Mouse (Mus musculus): ENCODE measurements around the gene Esp24. TPM values are rescaled to one million over a fixed set of nuclear protein-coding genes. Genes with fewer than 3 reads are reported as not detected.
"Not testable (repeated sequence)": the region's sequence is repeated elsewhere in the genome, so short reads cannot be mapped to it uniquely, and the experiment has no call there.

Esp24 gene
- polyA plus RNA-seq (2016; fragmentation: Nextera tagmentation; extraction: Ambion mirVana), result not detected in 2 replicates

DNA sequence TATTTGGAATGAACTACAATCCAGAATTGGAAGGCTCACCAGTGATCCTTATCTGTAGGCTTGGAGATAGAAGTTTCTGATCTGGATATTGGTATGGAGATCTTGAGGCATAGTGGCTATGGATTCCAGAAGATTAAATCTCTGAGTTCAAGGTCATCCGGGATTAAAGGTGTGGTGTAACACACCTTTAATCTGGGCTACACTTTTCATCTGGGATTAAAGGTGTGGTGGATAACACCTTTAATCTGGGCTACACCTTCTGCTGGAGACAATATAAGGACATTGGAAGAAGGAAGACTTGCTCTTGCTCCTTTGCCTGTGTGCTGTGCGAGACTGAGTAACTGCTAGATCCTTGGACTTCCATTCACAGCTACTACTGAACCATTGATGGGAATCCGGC lies at the start of gene Esp24:
Gene Esp24 (plus strand): TSS at position 301 of the 400 bp plus-strand sequence.
- not testable (repeated sequence) for H3K9me3 ChIP-seq; H3K36me3 ChIP-seq; H3K9ac ChIP-seq (replicated peaks); H3K4me3 ChIP-seq; H3K27me3 ChIP-seq; H3K4me2 ChIP-seq (replicated peaks); H3K27ac ChIP-seq (replicated peaks); H3K4me1 ChIP-seq; ATAC-seq (ENCODE audit: low FRiP score, low read depth)
- 92% methylated on average over 3 of the region's 3 CpGs for WGBS

DNA sequence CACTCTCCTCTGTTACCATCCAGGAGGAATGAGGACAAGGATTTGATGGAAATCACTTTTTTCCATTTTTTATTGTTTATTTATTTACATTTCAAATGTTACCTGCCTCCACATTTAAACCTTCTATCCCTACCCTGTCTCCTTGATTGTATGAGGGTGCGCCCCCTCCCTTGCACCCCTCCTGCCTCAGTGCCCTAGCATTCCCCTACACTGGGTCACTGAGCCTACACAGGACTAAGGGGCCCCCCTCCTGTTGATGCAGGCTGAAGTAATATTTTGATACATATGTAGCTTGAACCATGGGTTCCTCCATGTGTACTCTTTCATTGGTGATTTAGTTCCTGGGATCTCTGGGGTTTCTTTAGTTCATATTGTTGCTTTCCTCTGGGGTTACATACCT lies 26.6 kb upstream of the Esp24 start:
- no peak for ATAC-seq (ENCODE audit: low FRiP score, low read depth)
- 91% methylated on average over 1 of the region's 1 CpGs for WGBS
- H3K4me3 ChIP-seq, result no peak overlapping the region
- H3K27me3 ChIP-seq, result no peaks in the 10 kb centered on the region
- no peak overlapping the region for H3K9ac ChIP-seq (replicated peaks)
- no peaks in the 10 kb centered on the region for H3K4me1 ChIP-seq
- H3K36me3 ChIP-seq, result no peaks in the 10 kb centered on the region
- no peak overlapping the region for H3K27ac ChIP-seq (replicated peaks)
- H3K9me3 ChIP-seq, result no peaks in the 10 kb centered on the region
- H3K4me2 ChIP-seq (replicated peaks), result no peak overlapping the region

DNA sequence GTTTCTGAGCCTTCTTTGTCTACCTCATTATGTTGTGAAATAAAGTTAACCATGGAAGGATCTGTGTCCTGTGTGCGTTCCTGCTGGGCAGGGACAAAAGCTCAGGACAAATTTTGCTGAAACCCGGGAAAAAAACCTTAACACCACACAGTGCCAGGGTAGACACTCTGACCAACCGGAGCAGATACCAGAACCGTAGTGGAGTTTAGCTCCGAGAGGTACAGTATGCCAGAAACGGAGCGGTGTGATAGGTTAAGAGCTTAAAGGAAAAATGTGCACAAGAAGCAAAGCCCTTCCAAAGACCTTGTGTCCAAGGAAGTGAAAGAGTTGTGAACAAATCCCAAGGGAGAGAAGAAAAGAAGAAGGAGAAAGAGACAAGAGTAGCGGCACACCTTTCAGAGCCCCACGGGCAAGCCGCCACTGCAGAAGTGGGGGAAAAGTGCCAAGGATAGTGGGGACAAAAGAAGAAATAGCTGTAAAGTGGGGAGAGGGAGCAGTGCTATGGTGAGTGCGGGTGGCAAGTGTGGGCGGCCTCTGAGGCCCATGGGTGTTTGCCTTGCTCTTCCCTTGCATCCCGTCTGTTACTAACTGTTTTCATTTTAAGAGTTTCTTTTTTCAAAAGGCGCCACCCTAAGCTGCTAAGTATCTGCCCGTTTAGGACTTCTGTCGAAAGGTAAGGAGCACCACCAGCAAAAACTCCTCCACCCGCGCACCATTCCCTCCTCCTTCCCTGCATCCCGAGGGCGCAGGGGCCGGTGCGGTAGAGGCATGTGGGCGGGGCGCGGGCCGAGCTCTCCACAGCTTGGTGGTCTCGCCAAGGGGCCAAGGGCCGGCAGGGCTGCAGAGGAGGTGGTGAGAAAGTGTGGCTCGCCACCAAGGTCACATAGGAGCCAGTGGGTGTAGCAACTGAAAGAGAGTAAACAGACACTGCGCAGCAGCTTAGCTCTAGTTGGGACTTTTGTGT lies 25.5 kb upstream of the Esp24 start:
- Histone ChIP-seq H3K36me3 (no peaks in the 10 kb centered on the region), H3K4me1 (no peaks in the 10 kb centered on the region), H3K27ac (replicated peaks) (no peak overlapping the region), H3K9ac (replicated peaks) (no peak overlapping the region), H3K4me3 (peak overlapping the region; percentile 35), H3K27me3 (no peaks in the 10 kb centered on the region), H3K9me3 (no peaks in the 10 kb centered on the region), H3K4me2 (replicated peaks) (peak overlapping the region; percentile 50)
- peak; percentile 75 for ATAC-seq (ENCODE audit: low FRiP score, low read depth)
- WGBS, result 42% methylated on average over 30 of the region's 30 CpGs

DNA sequence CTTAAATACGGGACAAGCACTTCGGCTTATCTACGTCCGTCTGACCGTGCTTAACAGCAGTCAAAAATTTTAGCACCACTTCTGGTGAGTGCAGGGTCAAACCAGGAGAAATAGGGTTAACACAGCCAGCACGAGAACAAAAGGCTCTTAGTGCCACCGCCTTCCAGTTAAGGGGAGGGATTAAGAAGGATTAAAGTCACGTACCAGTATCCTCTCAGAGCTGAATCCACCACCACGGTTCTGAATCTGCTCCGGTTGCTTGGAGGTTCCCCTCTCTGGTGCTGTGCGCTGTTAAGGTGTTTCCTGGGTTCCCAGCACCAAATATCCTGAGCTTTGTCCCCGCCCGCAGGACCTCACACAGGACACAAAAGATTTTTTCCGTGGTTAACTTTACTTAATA lies 19.3 kb upstream of the Esp24 start:
- Histone ChIP-seq H3K9ac (replicated peaks) (no peak overlapping the region), H3K36me3 (no peaks in the 10 kb centered on the region), H3K4me3 (no peak overlapping the region), H3K4me1 (0 out of 2 replicates have a peak, but pooled peaks cover 2% of the 10 kb centered on the region), H3K27ac (replicated peaks) (no peak overlapping the region), H3K4me2 (replicated peaks) (peak overlapping the region; percentile 24), H3K9me3 (no peaks in the 10 kb centered on the region), H3K27me3 (no peaks in the 10 kb centered on the region)
- peak; percentile 78 for ATAC-seq (ENCODE audit: low FRiP score, low read depth)
- WGBS, result 33% methylated on average over 14 of the region's 14 CpGs

DNA sequence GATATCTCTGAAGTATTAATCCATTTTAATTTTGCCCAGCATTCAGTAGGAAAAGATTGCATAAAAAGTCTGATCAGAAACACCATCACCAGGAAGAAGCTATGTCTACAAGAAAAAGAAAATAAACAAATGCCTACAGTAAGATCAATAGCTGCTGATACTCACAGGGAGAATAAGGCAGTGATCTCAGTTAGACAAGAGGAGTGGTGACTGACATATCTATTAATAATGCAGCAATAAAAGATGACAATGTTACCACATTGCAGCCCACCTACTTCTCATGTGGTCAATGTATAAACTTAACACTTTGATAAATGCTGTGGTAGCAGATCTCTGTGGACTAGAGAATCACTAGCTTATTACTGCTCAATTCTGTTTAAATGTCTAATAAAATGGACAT lies 6.7 kb downstream of the Esp24 start, which contains the start of gene Gm21903:
Gene Gm21903 (minus strand): TSS at position 101 of the 400 bp plus-strand sequence.
- no peak for ATAC-seq (ENCODE audit: low FRiP score, low read depth)
- H3K4me1 ChIP-seq, result no peaks in the 10 kb centered on the region

DNA sequence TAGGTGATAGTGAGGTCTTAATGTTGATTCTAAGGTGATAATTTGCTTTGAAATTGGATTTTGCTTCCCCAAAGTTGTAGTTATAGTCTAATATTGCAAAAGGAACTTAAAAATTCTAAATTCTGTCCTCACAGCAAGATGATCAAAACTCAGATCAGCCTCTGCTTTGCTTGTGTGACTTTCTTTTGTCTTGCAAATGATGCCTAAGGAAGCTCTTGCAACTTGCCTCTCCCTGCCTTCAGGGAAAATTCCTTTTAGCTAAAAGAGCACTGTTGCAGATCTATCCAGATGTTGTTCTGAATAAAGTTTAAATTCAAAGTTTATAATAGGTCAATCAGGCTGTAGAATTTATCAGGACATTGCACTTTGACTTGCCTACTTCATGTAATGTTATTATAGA lies 27.1 kb downstream of the Esp24 start:
- Histone ChIP-seq H3K27me3 (no peaks in the 10 kb centered on the region), H3K36me3 (no peaks in the 10 kb centered on the region), H3K4me3 (no peak overlapping the region), H3K4me2 (replicated peaks) (no peak overlapping the region), H3K9me3 (peaks cover 16% of the 10 kb centered on the region; the same call in 1 of the 2 replicates), H3K9ac (replicated peaks) (no peak overlapping the region), H3K4me1 (no peaks in the 10 kb centered on the region), H3K27ac (replicated peaks) (no peak overlapping the region)
- no peak for ATAC-seq (ENCODE audit: low FRiP score, low read depth)

More for the DNA sequence above, 6.7 kb downstream of the Esp24 start, which contains the start of gene Gm21903:
- no peak within 1 kb of the TSS for H3K4me3 ChIP-seq
- no peak within 1 kb of the TSS for H3K4me2 ChIP-seq (replicated peaks)
- H3K27ac ChIP-seq (replicated peaks), result no peak within 1 kb of the TSS
- H3K27me3 ChIP-seq, result no peaks in the 10 kb centered on the region
- H3K9me3 ChIP-seq, result 0 out of 2 replicates have a peak, but pooled peaks cover 4% of the 10 kb centered on the region
- H3K9ac ChIP-seq (replicated peaks), result no peak within 1 kb of the TSS
- H3K36me3 ChIP-seq, result no peaks in the 10 kb centered on the region

DNA sequence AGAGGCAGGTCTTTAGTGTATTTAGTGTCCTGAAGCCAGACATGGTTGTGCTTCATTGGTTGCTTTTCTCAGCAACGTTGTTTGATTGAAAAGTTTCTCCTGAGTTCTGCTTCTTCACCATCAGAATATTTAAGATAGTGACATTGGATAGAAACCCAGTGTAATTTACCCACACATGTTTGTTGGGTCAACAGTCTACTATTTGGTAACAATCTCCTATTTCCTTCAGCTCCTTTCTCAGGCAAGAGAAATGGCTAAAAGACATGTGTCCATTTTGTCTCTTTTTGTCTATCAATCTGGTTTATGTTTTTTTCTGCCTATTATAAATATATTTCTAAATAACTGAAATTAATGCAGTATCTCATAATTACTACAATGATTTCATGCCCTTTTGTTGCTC lies 40.4 kb downstream of the Esp24 start, which contains the start of gene Esp23:
Gene Esp23 (minus strand): TSS at position 101 of the 400 bp plus-strand sequence.
- 0 out of 2 replicates have a peak, but pooled peaks cover 10% of the 10 kb centered on the region for H3K9me3 ChIP-seq
- H3K9ac ChIP-seq (replicated peaks), result no peak within 1 kb of the TSS
- no peak within 1 kb of the TSS for H3K27ac ChIP-seq (replicated peaks)
- 67% methylated on average over 1 of the region's 1 CpGs for WGBS
- H3K27me3 ChIP-seq, result no peaks in the 10 kb centered on the region
- H3K4me2 ChIP-seq (replicated peaks), result no peak within 1 kb of the TSS
- H3K36me3 ChIP-seq, result no peaks in the 10 kb centered on the region
- ATAC-seq (ENCODE audit: low FRiP score, low read depth), result no peak
- H3K4me3 ChIP-seq, result no peak within 1 kb of the TSS
- H3K4me1 ChIP-seq, result no peaks in the 10 kb centered on the region

Other genes starting within 250 kb of the Esp24 start
- gene Gm21903, start 6.6 kb downstream of the Esp24 start, polyA plus RNA-seq (2016; fragmentation: Nextera tagmentation; extraction: Ambion mirVana), result not detected in 2 replicates
- gene Esp23, start 40.3 kb downstream of the Esp24 start, polyA plus RNA-seq (2016; fragmentation: Nextera tagmentation; extraction: Ambion mirVana), result not detected in 2 replicates
- not detected in 2 replicates for gene Esp22, start 58.6 kb downstream of the Esp24 start, polyA plus RNA-seq (2016; fragmentation: Nextera tagmentation; extraction: Ambion mirVana)